Mouse (Mus musculus): ENCODE measurements around the gene Triap1.

The Triap1 gene

GRCm38 (mm10) chr5:115392969-115393368 is 51.9 kb downstream of the Triap1 start:
- no peak for DNase-seq (ENCODE audit: low read depth, low spot score)
